Mouse (Mus musculus): ENCODE measurements around the gene Zfp12.

The Zfp12 gene

DNA sequence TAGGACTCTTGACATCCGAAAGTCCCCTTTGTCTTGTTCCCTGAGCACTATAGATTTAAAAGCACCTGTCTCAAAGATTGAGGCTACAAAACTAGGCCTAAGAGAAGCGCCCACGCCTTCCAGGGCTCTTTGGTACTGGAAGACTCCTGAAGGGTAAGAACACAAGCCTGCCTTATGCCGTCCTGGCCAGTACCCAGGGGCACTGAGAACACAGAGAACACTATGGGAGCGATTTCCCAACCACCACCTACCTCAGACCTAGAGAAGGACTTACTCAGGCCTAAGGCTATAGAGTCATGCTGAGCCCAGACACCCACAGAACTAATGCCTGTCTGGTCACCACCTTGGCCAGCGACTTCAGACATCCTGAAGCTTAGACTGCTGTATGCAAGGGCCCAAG is 31.8 kb downstream of the Zfp12 start:
- no peak for DNase-seq (ENCODE audit: low spot score in 2 of 2)

DNA sequence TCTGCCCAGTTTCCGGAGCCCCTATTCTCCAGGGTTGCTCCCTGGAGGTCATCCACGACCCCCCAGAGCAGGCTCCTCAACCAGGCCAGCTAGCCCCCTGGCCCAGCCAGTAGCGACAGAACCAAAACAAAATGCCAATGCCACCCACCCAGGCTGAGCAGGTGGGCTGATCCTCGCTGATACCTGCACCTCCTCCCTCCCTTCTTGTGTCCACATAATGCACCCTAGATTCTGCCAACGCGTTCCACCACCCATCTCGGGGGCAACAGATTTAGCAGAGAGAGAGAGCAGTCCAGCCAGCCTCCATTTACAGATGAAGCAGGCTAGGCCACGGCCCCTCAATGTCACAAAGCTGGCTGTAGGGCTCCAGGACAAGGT is 34.0 kb downstream of the Zfp12 start:
- DNase-seq (ENCODE audit: low spot score in 2 of 2) = no peak

DNA sequence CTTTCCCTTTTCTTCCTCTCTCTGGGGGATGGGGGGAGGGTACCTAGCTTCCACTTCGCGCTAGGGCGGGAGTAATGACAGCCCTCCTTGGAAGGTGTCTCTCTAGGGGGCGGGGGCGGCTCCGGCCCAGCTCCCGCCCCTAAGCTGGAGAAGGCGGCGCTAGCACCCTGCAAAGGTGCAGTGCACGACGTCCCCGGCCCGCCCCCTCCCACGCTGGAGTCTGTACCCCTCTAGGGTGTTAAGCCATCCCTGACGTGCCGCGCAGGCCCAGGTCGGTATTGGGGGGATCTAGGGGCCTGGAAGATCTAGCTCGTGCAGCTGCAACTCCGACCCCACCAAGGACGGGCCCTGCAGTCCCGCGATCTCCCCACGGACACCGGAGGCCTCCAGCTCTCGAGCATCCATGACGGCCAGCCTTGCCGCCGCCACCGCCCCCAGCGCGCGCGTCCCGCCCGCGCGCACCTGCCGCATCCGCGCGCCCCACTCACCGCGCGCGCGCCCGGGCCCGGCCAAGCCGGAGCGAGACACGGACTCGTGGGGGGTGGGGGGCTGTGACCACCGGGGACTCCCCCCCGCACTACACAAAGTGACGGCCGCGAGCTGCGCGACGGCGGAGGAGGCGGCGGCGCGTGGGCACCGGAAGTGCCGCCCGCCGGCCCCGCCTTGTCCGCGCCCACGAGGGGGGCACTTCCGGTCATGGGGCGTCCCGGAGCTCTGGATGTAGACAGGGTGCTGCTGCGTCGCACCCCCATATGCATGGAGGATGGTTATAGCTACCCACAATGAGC is 34.6 kb downstream of the Zfp12 start, which contains the start of gene Zfp316:
Gene Zfp316, minus strand, starts transcription at position 660 of the 788 bp plus-strand sequence.
- DNase-seq (ENCODE audit: low spot score in 2 of 2) = peak; percentile 65 to 66

DNA sequence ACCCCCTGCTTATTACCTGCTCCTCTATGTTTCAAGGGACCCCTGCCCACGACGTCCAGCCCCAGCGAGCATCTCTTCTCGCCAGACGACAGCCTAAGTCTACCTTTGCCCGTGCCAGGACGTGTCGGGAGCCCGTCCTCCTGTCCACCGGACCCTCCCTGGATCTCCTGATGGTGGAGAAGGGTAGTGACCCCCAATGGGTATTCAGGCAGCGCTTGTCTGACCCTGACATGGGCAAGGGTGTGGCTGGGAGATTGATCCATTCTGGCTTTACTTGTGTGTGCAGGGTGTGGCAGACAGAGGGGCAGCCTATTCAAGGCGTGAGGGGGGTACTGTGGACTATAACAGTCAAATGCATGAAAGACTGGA is 35.2 kb downstream of the Zfp12 start:
- DNase-seq (ENCODE audit: low spot score in 2 of 2) = no peak

DNA sequence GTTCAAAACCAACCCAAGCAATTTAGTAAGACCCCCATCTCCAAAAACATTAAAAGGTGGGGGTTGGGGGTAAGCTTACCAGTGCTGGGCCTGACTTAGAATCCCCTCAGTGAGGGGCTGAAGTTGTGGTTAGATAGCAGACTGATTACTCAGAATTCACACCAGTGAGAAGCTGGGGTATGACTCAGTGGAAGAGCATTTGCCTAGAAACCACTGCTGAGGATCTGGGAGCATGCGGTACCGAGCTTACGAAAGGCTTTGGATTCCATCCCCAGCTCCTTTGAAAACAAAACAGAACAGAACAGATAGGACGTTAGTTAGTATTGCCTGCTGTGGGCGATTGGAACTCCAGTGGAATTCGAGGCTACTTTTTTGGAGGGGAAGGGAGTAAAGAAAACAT is 36.7 kb downstream of the Zfp12 start:
- DNase-seq (ENCODE audit: low spot score in 2 of 2) = peak in 1 of 2 experiments; percentile 12

DNA sequence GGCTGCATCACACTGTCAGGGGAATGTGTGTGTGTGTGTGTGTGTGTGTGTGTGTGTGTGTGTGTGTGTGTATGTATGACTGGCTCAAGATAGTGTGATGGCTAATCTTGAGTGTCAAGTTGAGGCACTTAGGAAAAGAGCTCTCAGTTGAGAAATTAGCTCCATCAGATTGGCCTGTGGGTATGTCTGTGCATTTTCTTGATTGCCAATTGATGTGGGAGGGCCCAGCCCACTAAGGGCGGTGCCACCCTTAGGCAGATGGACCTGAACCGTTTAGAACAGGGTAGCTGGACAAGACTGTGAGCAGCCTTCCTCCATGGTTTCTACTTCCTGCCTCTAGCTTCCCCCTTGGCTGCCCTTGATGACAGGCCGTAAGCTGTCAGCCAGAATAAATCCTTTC is 37.1 kb downstream of the Zfp12 start:
- DNase-seq (ENCODE audit: low spot score in 2 of 2) = no peak

DNA sequence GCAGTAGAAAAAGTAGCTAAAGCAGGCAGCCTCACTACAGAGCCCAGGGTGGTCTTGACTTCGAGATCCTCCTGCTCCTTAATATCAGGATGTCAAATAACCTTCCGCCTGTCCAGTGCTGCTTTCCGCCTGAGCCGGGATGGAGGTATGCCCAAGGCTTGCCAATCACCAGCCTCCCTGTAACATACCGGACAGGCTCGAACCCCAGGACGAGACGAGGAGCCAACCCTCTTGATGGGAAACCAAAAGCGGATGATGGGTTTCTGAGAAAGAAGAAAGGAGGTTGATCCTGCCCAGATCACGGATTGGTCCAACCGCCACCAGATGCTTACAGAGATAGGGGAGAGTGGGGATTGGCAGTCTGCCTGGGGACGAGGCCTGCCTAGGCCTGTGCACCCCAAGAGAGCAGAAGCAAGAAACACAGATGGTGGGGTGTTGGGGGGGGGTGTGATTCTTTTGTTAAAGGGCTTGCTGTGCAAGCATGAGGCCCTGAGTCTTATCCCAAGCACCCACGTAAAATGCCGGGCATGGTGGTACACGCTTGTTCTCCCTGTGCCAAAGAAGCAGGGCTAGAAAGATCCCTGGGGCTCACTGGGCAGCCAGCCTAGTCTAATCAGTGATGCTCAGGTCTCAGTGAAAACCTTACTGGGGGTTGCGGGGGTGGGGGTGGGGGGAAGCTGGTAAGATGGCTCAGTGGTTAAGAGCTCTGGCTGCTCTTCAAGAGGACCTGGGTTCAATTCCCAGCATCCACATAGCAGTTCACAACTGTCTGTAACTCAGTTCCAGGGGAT is 37.8 kb downstream of the Zfp12 start:
- DNase-seq (ENCODE audit: low spot score in 2 of 2) = no peak

DNA sequence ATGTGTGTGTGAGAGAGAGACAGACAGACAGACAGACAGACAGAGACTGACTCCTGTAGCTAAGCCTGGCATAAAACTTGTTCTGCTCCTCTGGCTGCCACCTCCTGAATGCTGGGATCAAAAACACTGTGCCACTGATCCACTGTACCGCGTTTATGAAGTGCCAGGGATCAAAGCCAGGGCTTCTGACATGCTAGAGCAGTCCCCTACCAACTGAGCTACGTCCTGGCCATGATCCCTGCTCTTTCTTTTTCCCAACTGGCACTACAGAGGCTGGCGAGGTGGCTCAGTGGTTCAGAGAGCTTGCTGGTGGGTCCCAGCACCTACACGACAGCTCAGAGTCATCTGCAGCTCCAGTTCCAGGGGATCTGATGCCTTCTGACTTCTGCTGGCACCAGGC is 40.8 kb downstream of the Zfp12 start:
- no peak for DNase-seq (ENCODE audit: low spot score in 2 of 2)

DNA sequence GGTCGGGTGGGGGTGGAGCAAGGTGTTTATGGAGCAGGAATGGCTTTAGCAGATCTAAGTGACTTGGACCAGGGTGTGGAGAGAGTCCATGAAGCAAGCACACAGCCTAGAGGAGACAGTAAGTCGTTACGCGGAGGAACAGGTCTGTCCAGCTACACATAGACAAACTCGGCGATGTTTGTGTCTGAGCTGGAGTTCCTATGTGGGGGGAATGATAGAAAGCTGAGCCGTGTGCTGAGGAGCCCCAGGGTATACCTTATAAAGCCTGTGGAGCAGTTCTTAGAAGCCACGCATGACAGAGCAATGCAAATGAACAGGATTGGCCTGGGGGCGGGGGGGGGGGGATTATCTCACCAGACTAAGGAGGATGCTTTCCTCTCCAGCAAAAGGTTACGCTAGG is 44.3 kb downstream of the Zfp12 start:
- DNase-seq (ENCODE audit: low spot score in 2 of 2) = no peak

DNA sequence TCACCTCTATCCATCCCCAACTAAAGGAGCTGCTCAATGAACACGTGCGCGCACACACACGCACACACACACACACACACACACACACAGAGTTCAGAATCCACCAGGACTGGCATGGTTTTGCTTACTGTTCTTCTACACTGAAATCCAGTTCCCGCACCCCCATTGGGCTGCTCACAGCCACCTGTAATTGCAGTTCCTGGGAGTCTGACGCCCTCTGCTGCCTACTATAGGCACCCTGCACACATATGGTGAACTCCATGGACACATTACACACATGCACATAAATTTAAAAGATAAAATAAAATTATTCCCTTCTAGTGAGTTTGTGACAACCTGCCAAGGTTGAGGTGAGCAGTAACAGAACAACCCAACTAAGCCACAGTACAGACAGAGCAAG is 49.8 kb downstream of the Zfp12 start:
- no peak for DNase-seq (ENCODE audit: low spot score in 2 of 2)

DNA sequence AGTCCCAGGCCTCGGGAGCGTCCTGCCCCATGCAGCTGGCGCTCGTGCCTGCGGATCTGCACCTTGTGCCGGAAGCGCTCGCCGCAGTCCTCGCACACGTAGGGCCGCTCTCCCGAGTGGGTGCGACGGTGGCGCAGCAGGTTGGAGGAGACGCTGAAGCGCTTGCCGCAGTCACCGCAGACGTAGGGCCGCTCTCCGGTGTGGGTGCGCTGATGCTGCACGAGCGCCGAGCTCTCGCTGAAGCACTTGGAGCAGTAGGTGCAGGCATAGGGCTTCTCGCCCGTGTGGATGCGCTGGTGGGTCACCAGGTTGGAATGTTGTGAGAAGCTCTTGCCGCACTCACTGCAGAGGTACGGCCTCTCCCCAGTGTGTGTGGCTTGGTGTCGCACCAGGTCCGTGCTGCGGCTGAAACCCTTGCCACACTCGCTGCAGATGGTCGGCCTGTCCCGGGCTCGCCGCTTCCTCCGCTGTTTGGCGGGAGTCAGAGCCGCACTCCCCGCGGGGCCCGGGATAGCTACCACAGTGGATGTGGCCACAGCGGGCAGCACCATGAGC is 52.9 kb downstream of the Zfp12 start:
- DNase-seq (ENCODE audit: low spot score in 2 of 2) = no peak

DNA sequence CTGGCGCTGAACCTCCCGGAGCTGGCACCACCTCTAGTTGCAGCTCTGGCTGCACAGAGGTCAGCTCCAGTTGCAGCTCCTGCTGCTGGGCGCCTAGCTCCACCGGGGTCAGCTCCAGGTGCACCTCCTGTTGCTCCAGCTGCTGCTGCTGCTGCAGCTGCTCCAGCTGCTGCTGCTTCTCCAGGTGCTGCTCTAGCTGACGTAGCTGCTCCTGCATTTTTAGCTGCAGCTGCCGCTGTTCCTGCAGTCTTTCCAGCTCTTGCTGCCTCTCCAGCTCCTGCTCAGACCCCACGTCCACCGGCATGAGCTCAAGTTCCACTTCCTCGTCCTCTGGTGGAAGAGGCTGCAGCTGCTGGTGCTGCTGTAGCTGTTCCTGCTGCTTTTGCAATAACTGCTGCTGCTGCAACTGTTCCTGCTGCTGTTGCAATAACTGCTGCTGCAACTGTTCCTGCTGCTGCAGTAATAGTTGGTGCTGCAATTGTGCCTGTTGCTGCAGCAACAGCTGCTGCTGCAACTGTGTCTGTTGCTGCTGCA is 53.5 kb downstream of the Zfp12 start:
- DNase-seq (ENCODE audit: low spot score in 2 of 2) = no peak

DNA sequence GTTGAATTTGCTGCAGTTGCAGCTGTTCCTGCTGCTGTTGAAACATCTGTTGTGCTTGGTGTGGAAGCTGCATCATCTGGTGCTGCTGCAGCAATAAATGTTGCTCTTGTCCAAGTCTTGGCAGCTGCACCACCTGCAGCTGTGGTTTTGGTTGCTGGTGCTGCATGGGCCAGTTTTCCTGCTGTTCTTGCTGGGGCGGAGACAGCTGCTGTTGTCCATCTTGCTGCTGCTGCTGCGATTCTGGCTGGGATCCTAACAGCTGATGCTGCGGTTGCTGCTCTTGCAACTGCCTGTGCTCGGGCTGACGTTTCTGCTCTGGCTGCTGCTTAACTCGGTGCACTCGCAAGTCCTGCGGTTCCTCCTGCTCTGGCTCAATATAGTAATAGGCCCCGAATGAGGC is 54.3 kb downstream of the Zfp12 start:
- no peak for DNase-seq (ENCODE audit: low spot score in 2 of 2)

DNA sequence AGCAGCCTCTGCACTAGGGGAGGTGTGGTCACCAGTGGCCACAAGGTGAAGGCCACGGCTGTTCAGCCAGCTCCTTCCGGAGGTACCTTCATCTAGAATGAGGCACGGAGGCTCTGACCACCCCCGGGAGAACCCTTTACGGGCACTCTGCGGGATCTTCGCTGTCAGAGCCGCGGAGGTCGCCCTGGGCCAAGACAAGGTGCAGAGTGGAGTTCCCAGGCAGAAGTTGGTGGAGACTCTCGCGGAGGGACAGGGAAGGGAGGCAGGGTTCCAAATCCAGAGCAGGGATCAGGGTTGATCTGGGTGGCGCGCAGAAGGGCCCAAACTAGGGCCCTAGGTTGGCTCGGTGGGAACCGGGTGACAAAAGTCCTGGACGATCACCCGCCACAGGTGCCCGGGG is 57.9 kb downstream of the Zfp12 start:
- no peak for DNase-seq (ENCODE audit: low spot score in 2 of 2)

DNA sequence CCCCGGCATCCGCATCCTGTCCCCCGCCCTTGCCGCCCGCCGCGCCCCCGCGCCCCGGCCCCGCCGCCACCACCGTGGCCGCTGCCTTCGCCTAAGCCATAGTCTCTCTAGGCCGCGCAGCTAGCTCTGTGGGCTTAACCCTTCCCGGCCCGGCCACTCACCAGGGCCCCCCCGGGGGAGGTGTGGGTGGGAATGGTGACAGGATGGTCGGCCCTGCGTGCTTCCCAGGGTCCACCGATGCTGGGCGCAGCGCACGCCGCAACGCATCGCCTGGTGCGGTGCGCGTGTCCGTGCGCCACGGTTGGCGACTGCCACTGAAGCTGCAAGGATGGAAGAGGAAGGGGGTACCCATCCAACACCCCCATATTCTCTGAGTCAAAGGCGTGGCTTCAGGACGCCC is 58.4 kb downstream of the Zfp12 start, which contains the start of gene Zfp853:
Gene Zfp853, minus strand, starts transcription at position 220 of the 400 bp plus-strand sequence.
- DNase-seq (ENCODE audit: low spot score in 2 of 2) = no peak

DNA sequence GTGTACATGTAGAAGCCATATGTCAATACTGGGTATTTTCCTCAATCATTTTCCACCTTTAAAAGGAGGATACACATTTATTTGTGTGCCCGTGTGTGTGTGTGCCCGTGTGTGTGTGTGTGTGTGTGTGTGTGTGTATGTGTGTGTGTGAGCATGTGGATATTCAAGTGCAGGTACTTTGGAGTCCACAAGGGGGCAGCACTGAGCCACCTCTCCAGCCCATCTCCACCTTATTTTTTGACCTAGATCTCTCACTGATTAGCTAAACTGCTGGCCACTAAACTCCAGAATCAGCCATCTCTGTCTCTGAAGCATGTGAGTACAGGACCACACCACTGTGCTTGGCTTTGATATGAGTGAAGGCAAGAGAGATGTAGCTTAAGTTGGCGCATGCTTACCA is 59.9 kb downstream of the Zfp12 start:
- no peak for DNase-seq (ENCODE audit: low spot score in 2 of 2)

DNA sequence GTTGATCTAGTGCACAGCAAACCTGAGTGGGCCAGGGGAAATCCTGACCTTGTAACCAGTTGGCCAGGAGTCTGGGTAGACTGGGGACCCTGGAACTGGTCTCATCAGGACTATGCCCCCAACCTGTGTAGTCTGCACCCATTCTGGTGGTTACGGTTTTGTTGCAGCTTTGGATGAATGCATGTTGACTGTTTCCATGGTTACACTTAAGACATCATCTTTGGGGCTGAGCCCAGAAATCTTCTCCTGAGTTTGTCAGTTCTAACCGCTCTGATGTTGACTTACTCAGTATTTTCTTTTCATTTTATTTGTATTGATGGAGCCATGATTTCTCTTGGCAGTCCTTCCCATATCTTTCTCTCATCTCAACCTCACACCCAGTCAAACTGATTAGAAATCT is 60.4 kb downstream of the Zfp12 start:
- DNase-seq (ENCODE audit: low spot score in 2 of 2) = no peak

DNA sequence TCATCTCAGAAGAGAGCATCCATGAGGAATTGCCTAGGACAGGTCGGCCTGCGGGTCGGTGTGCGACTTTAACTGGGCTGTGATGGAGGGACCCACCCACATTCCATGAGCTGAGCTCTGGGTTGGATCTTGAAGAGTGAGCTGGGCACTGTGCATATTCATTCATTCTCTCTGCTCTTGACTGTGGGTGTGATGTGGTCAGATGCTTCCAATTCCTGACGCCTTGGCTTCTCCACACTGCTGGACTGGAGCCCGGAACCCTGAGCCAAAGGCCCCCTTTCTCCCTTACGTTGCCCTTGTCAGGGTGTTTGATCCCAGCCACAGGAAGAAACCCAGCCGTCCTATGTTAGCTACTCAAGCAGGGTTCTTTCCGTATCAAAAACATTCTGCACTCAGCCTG is 63.0 kb downstream of the Zfp12 start:
- DNase-seq (ENCODE audit: low spot score in 2 of 2) = no peak

DNA sequence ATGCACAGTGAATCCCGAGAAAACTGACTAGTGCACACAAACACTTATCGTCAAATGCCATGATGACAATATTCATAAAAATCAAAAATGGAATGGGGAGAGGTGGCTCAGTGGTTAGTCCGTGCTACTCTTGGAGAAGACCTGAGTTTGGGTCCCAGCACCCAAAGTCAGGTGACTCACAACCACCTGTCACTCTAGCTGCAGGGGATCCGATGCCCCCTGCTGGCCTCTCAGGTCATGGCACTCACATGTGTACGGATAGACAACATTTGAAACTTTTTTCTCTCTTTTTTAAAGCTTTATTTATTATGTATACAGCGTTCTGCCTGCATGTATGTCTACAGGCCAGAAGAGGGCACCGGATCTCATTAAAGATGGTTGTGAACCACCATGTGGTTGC is 63.4 kb downstream of the Zfp12 start:
- no peak for DNase-seq (ENCODE audit: low spot score in 2 of 2)

Data from heart, adult 9 months (tissue).